Mouse (Mus musculus): ENCODE data around the gene Spcs1.

DNA sequence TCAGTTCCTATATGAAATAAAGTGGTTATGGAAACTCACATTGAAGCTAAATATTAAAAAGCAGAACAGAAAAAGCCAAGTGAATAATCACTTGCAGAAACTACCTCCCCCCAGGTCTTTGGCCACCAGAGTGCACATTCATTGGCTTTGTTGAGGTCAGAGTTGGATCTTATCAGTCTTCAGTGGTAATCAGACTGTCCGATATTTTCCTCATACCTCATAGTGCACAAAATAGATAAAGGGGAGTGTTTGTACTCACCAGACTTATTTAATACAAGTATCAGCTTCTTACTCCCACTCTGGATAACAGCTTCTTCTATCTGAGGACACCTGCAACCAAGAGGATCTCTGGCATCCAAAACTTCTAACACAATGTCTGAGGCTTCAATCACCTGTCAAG lies 14.6 kb upstream of the Spcs1 start:
- no peak for TF ChIP-seq CTCF (IDR thresholded peaks at IDR 0.05; ENCODE audit: borderline replicate concordance, insufficient read depth, low read length)
- TF ChIP-seq POLR2A (IDR thresholded peaks at IDR 0.05; ENCODE audit: low read depth, low read length), result no peak
